Mouse (Mus musculus) brain, adult 10 weeks (tissue): ENCODE data around the gene Haus8. TPM values are rescaled to one million over a fixed set of nuclear protein-coding genes. Genes with fewer than 3 reads are reported as not detected.

Experiments
- polyA plus RNA-seq: library from polyadenylated mRNA; stranded (reverse); fragments of 350-450 nt; fragmentation: Illumina TruSeq; extraction: RNeasy Lipid Tissue Mini Kit (QIAGEN cat#74804); gene quantifications from one replicate; pipeline ENCODE4 v1.2.3, GENCODE M21; 2015; ENCODE audit warnings: low read depth, low replicate concordance

The Haus8 gene
- 16.5 TPM for polyA plus RNA-seq

GRCm38 (mm10) chr8:71272286-71273150, at the start of gene Haus8, which contains the start of gene Myo9b:
TSS of gene Haus8 (minus strand) at chr8:71272934.
TSS of gene Myo9b (plus strand) at chr8:71272714.

Other genes with a start within 250 kb of the Haus8 start
- 25.3 TPM for gene Myo9b, start 220 bp downstream of the Haus8 start, polyA plus RNA-seq
- 174 TPM for gene Use1, start 93.9 kb upstream of the Haus8 start, polyA plus RNA-seq
- gene Ocel1, start 98.4 kb upstream of the Haus8 start, polyA plus RNA-seq: 11.4 TPM
- gene Nr2f6, start 109.0 kb upstream of the Haus8 start, polyA plus RNA-seq: 24.3 TPM
- 4.5 TPM for gene Ushbp1, start 122.9 kb upstream of the Haus8 start, polyA plus RNA-seq
- 120 TPM for gene Babam1, start 123.9 kb upstream of the Haus8 start, polyA plus RNA-seq
- 0.43 TPM for gene Ankle1, start 133.1 kb upstream of the Haus8 start, polyA plus RNA-seq
- gene Abhd8, start 190.7 kb upstream of the Haus8 start, polyA plus RNA-seq: 254 TPM
- 76.2 TPM for gene Mrpl34, start 192.0 kb upstream of the Haus8 start, polyA plus RNA-seq
- 68.9 TPM for gene Dda1, start 196.3 kb upstream of the Haus8 start, polyA plus RNA-seq
- 27.6 TPM for gene Ano8, start 213.0 kb upstream of the Haus8 start, polyA plus RNA-seq
- gene Gtpbp3, start 215.2 kb upstream of the Haus8 start, polyA plus RNA-seq: 27.3 TPM
- 7.4 TPM for gene Plvap, start 238.8 kb upstream of the Haus8 start, polyA plus RNA-seq